Mouse (Mus musculus) ES-E14 (cell line): ENCODE measurements around the gene Trim8. TPM values are rescaled to one million over a fixed set of nuclear protein-coding genes. Genes with fewer than 3 reads are reported as not detected.

ENCODE experiments used
- DNase-seq: peaks from one replicate; pipeline ENCODE4 v3.0.0-alpha.2; 2013; ENCODE audit warnings: low read depth, low spot score
- H3K27ac ChIP-seq: 2 replicates; pipeline ENCODE4 v1.5.1; 2012; ENCODE audit warnings: low read depth, mild to moderate bottlenecking, low read length, moderate library complexity, mixed read lengths; ENCODE audit not compliant: poor library complexity, insufficient read depth, severe bottlenecking
- H3K36me3 ChIP-seq: 2 replicates; pipeline ENCODE4 v1.6.1; 2012; ENCODE audit warnings: mild to moderate bottlenecking, low read length, moderate library complexity, mixed read lengths; ENCODE audit not compliant: control insufficient read depth, poor library complexity, insufficient read depth, severe bottlenecking
- H3K4me1 ChIP-seq, 2 experiments: fragments of 150-350 bp in 1 of 2; sonication (generic) in 1 of 2; 2 replicates each; pipeline ENCODE4 v1.6.1; 2012; ENCODE audit warnings: low read length in 2 of 2, mild to moderate bottlenecking in 1 of 2, mixed read lengths in 1 of 2; ENCODE audit not compliant: control insufficient read depth in 2 of 2, insufficient read depth in 2 of 2, poor library complexity in 1 of 2
- H3K4me3 ChIP-seq, 2 experiments: fragments of 150-350 bp in 1 of 2; sonication (generic) in 1 of 2; 2 replicates each; pipeline ENCODE4 v1.5.1; 2012; ENCODE audit warnings: low read length in 2 of 2, low read depth in 1 of 2, mild to moderate bottlenecking in 1 of 2, mixed read lengths in 1 of 2; ENCODE audit not compliant: insufficient read depth in 1 of 2, poor library complexity in 1 of 2, severe bottlenecking in 1 of 2
- H3K9ac ChIP-seq: 2 replicates; pipeline ENCODE4 v1.6.1; 2012; ENCODE audit warnings: low read depth, mild to moderate bottlenecking, low read length, mixed read lengths; ENCODE audit not compliant: poor library complexity, insufficient read depth, severe bottlenecking
- H3K9me3 ChIP-seq: fragments of 150-350 bp; sonication (generic); 2 replicates; pipeline ENCODE4 v1.6.1; 2012; ENCODE audit warnings: low read depth, mild to moderate bottlenecking, low read length; ENCODE audit not compliant: control insufficient read depth, insufficient read depth
- CHD2 ChIP-seq: IDR thresholded peaks from 2 replicates; pipeline ENCODE4 v1.6.1; 2014; ENCODE audit warnings: mild to moderate bottlenecking, low read depth, low read length, inconsistent platforms
- HCFC1 ChIP-seq: IDR thresholded peaks from 2 replicates; pipeline ENCODE4 v1.6.1; 2012; ENCODE audit warnings: low read length, inconsistent platforms, borderline replicate concordance; ENCODE audit not compliant: insufficient read depth
- MAFK ChIP-seq: IDR thresholded peaks from 2 replicates; pipeline ENCODE4 v1.6.1; 2014; ENCODE audit warnings: mild to moderate bottlenecking, low read depth, low read length, inconsistent platforms; ENCODE audit not compliant: insufficient read depth
- ZC3H11A ChIP-seq: IDR thresholded peaks from 2 replicates; pipeline ENCODE4 v1.6.1; 2012; ENCODE audit warnings: low read depth, mild to moderate bottlenecking, inconsistent platforms, low read length, borderline replicate concordance
- ZNF384 ChIP-seq: IDR thresholded peaks from 2 replicates; pipeline ENCODE4 v1.6.1; 2012; ENCODE audit warnings: low read depth, low read length, inconsistent platforms
- in situ Hi-C, 2 experiments: fragments of 600-800 bp; cut with MboI; formaldehyde crosslinking; loops; one replicate each; pipeline ENCODE4 v1.15.1; 2025; ENCODE audit warnings: low sequenced_read_pairs in 2 of 2, inconsistent platforms in 1 of 2; ENCODE audit not compliant: unreplicated experiment in 2 of 2
- total RNA-seq: library from RNA; depleted of rRNA; stranded (reverse); fragments of 300-350 nt; gene quantifications from 2 replicates; pipeline ENCODE4 v1.2.3, GENCODE M21; 2012

Trim8 gene
- total RNA-seq, 1 experiment, result 26.1 TPM

DNA sequence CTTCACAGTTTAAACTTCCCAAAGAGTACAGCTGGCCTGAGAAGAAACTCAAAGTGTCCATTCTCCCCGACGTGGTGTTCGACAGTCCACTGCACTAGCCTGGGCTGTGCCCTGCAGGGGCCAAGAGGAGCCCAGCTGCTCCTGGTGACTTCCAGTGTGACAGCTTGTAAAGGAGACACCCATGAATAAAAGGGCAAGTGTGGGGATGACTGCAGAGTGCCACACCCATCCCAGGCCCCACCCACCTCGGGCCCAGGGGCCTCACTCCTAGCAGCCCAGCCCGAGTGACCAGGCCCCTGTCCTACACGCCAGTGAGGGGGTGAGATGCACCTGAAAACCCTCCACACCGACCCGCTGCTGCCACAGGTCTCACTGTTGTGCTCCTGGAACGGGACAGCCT lies 15.7 kb upstream of the Trim8 start:
- DNase-seq, result no peak
- Histone ChIP-seq H3K9me3 (no peaks in the 10 kb centered on the region), H3K4me1 (peaks cover 3 to 39% of the 10 kb centered on the region in 2 experiments; a peak in 3 of 4 replicates), H3K36me3 (peaks cover 3% of the 10 kb centered on the region; the same call in 1 of the 2 replicates), H3K4me3 (no peak overlapping the region), H3K27ac (no peak overlapping the region), H3K9ac (no peak overlapping the region)
- in situ Hi-C loops, result no loop called here
- no peak for TF ChIP-seq CHD2
- no peak for TF ChIP-seq HCFC1
- TF ChIP-seq MAFK, result no peak
- no peak for TF ChIP-seq ZNF384
- TF ChIP-seq ZC3H11A, result no peak

DNA sequence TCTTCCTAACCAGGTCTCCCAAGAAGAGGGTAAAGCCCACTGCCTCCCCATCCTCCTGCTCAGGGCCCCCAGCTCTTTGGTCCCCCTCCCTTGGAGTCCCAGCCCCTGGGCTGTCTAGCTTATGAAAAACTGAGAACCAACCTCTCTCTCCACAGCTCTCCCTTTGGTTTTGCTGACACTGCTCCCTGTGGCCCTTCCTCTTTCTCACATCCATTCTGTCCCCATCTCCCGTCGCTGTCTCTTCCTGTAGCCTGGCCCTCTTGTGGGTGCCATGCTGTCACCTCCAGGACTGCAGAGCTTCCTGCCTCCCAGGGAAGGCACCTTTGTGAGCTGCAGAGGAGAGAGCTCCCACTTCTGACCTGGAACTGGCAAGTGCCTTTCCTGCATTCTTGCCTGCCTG lies 14.8 kb upstream of the Trim8 start:
- in situ Hi-C loops, result no loop called here
- Histone ChIP-seq H3K27ac (no peak overlapping the region), H3K9me3 (no peaks in the 10 kb centered on the region), H3K4me1 (peaks cover 4 to 39% of the 10 kb centered on the region in 2 experiments; a peak in 3 of 4 replicates), H3K9ac (no peak overlapping the region), H3K36me3 (peaks cover 3% of the 10 kb centered on the region; the same call in 1 of the 2 replicates), H3K4me3 (no peak overlapping the region)
- no peak for DNase-seq
- TF ChIP-seq ZNF384 (no peak), MAFK (no peak)

DNA sequence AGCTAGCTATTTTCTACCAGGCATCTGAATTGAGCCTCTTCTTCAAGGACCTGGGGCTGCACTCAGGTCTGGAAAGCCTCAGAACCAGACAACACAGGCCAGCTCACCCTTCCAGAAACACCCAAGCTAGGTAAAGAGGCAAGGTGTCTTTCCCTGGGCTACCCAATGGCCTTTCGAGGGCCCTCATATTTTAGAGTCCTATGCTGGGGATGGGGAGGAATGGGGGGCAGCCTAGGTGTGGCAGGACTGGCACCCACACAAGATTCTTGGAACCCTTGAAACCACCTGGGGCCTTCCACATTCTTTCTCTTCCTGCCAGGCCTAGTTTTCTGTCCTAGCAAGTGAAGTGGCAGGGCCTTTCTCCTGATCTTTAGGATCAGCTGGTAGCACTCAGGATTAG lies 12.1 kb upstream of the Trim8 start:
- Histone ChIP-seq H3K4me3 (no peak overlapping the region), H3K27ac (no peak overlapping the region), H3K9ac (no peak overlapping the region), H3K36me3 (peaks cover 1% of the 10 kb centered on the region; the same call in 1 of the 2 replicates), H3K9me3 (no peaks in the 10 kb centered on the region), H3K4me1 (peaks cover 3 to 25% of the 10 kb centered on the region in 2 experiments; a peak in 3 of 4 replicates)
- no peak for TF ChIP-seq MAFK
- in situ Hi-C loops, result no loop called here
- no peak for DNase-seq

DNA sequence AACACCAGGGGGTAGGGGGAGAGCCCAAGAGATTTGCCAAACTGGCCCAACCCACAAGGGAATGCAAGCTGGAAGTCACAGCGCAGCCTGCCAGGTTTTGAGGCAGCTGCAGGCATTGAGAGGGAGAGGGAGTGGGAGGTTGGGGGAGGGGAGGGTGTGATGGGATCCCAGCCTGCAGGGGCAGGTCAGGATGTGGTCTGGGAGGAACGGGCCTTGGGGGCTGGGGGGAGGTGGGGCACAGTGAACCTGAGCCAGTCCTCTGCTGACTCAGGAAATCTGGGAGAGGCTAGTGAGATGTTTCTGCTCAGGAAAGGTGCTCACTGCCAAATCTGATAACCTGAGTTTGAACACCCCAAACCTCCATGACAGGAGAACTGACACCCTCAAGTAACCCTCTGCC lies 10.9 kb upstream of the Trim8 start:
- H3K36me3 ChIP-seq, result no peaks in the 10 kb centered on the region; the same call in 1 of the 2 replicates
- peak; percentile 93 for TF ChIP-seq MAFK
- TF ChIP-seq ZNF384, result peak; percentile 30; the same call in 1 of the 2 replicates
- TF ChIP-seq ZC3H11A, result no peak
- H3K4me1 ChIP-seq, result peaks cover 3 to 19% of the 10 kb centered on the region in 2 experiments; a peak in 3 of 4 replicates
- no peak overlapping the region for H3K27ac ChIP-seq
- DNase-seq, result peak; percentile 77
- in situ Hi-C loops, result no loop called here
- no peaks in the 10 kb centered on the region for H3K9me3 ChIP-seq
- H3K9ac ChIP-seq, result no peak overlapping the region
- no peak overlapping the region for H3K4me3 ChIP-seq

DNA sequence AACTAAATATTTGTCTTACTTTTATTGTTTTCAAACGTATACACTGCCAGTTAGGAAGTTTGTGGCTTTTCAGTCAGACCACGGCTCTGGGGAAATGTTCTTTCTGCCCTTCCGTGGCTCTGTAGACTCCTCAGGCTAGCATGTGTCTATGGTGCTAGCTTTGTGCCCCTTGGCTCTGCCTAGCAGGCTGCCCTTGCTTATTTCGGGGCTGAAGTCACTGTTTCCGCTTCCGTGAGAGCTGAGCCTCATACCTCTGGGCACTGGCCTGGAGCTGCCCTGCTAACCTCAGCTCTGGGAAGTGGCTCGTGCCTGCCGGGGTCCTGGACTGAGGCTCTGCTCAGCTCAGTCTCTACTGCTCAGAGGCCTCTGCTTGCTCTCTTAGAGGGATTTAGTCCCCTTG lies 6.4 kb upstream of the Trim8 start:
- no peaks in the 10 kb centered on the region for H3K9me3 ChIP-seq
- H3K27ac ChIP-seq, result no peak overlapping the region
- TF ChIP-seq ZNF384 (no peak), CHD2 (no peak), ZC3H11A (no peak), MAFK (no peak), HCFC1 (no peak)
- no peaks in the 10 kb centered on the region for H3K36me3 ChIP-seq
- H3K9ac ChIP-seq, result peak overlapping the region; percentile 6; the same call in 1 of the 2 replicates
- no peak for DNase-seq
- in situ Hi-C loops, result no loop called here
- H3K4me1 ChIP-seq, result peaks cover 14% of the 10 kb centered on the region in 2 experiments
- H3K4me3 ChIP-seq, result peak overlapping the region in 1 of 2 experiments; percentile 11; a peak in 1 of 4 replicates
